Mouse (Mus musculus) stomach, embryonic 16.5 days (tissue): ENCODE measurements at regions not wholly inside any gene's neighbourhood (a gene's known extent, or its start where the extent isn't known, plus 50 kb on each side); places are given as distances from the start of the nearest gene placed in this dataset.

Source experiments
- ATAC-seq: fragments of 200-750 bp; cut with Nextera tagmentation; 2 replicates; pipeline ENCODE4 v1.8.0; 2017; ENCODE audit warnings: moderate number of reproducible peaks, moderate TSS enrichment; ENCODE audit not compliant: insufficient read depth, low FRiP score
- H3K27ac ChIP-seq: fragments of 300-500 bp; sonication (generic); 2 replicates; pipeline ENCODE4 v1.5.1; 2014; ENCODE audit warnings: low read length
- H3K27me3 ChIP-seq: fragments of 300-500 bp; sonication (generic); 2 replicates; pipeline ENCODE4 v1.6.1; 2014; ENCODE audit warnings: low read length, control low read depth, mixed read lengths; ENCODE audit not compliant: control insufficient read depth, insufficient read depth
- H3K36me3 ChIP-seq: fragments of 300-500 bp; sonication (generic); 2 replicates; pipeline ENCODE4 v1.6.1; 2014; ENCODE audit warnings: low read length; ENCODE audit not compliant: control insufficient read depth, insufficient read depth
- H3K4me1 ChIP-seq: fragments of 300-500 bp; sonication (generic); 2 replicates; pipeline ENCODE4 v1.6.1; 2014; ENCODE audit warnings: low read length, control low read depth, mixed read lengths; ENCODE audit not compliant: control insufficient read depth, insufficient read depth
- H3K4me2 ChIP-seq: fragments of 300-500 bp; sonication (generic); 2 replicates; pipeline ENCODE4 v1.6.1; 2014; ENCODE audit warnings: low read depth, low read length, mixed read lengths
- H3K4me3 ChIP-seq: fragments of 300-500 bp; sonication (generic); replicated peaks from 2 replicates; pipeline ENCODE4 v1.5.1; 2014; ENCODE audit warnings: mild to moderate bottlenecking, low read length
- H3K9ac ChIP-seq: fragments of 300-500 bp; sonication (generic); 2 replicates; pipeline ENCODE4 v1.6.1; 2014; ENCODE audit warnings: low read length
- H3K9me3 ChIP-seq: fragments of 300-500 bp; sonication (generic); replicated peaks from 2 replicates; pipeline ENCODE4 v1.6.1; 2016; ENCODE audit warnings: low read length, control low read depth; ENCODE audit not compliant: control insufficient read depth
- WGBS: fragments of 180-500 bp; shearing (Covaris S2); extraction: QIAGEN DNeasy Blood & Tissue Kit; methylation state at CpG from one replicate; pipeline ENCODE4 v1.1.7; 2014; 5-methylcytosine and 5-hydroxymethylcytosine counted together

- Histone ChIP-seq H3K9me3 (no peaks in the 10 kb centered on the region), H3K9ac (no peak overlapping the region), H3K36me3 (no peaks in the 10 kb centered on the region), H3K4me1 (no peaks in the 10 kb centered on the region), H3K27ac (no peak overlapping the region), H3K4me3 (no peak overlapping the region), H3K27me3 (no peaks in the 10 kb centered on the region), H3K4me2 (no peak overlapping the region)
- ATAC-seq = no peak
- WGBS = 73% methylated on average over 7 of the region's 7 CpGs
These were observed 115.4 kb upstream of the Sdk1 start for GRCm38 (mm10) chr5:141125870-141126269.

DNA sequence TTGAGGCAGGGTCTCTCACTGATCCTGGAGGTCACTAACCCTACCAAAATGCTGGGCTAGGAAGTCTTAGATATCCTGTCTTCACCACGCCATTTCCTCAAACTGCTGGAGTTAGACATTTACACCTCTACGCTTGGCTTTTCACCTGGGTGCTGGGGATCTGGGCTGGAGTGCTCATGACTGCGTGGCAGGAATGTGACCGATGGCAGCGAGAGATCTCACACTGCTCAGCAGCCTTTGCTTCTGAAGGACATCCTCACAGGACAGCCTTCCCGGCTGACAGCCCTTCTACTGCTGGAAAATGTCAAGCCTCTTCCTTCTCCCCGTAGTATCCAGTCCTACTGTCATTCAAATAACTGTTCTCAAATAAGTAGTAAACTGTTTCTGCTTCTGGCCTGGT is 114.8 kb upstream of the Sdk1 start:
- WGBS = 86% methylated on average over 7 of the region's 7 CpGs
- no peak overlapping the region for H3K27ac ChIP-seq
- no peak overlapping the region for H3K4me2 ChIP-seq
- H3K9me3 ChIP-seq = no peaks in the 10 kb centered on the region
- H3K4me3 ChIP-seq = no peak overlapping the region
- H3K9ac ChIP-seq = no peak overlapping the region
- no peaks in the 10 kb centered on the region for H3K36me3 ChIP-seq
- H3K27me3 ChIP-seq = no peaks in the 10 kb centered on the region
- ATAC-seq = no peak
- no peaks in the 10 kb centered on the region for H3K4me1 ChIP-seq

- Histone ChIP-seq H3K9ac (no peak overlapping the region), H3K4me1 (no peaks in the 10 kb centered on the region), H3K4me2 (no peak overlapping the region), H3K9me3 (no peaks in the 10 kb centered on the region), H3K36me3 (no peaks in the 10 kb centered on the region), H3K4me3 (no peak overlapping the region), H3K27me3 (no peaks in the 10 kb centered on the region), H3K27ac (no peak overlapping the region)
- WGBS = 71% methylated on average over 1 of the region's 1 CpGs
- ATAC-seq = no peak
These were observed 110.3 kb upstream of the Sdk1 start for GRCm38 (mm10) chr5:141131036-141131435.

- no peak overlapping the region for H3K4me2 ChIP-seq
- H3K36me3 ChIP-seq = no peaks in the 10 kb centered on the region
- H3K27ac ChIP-seq = no peak overlapping the region
- WGBS = 47% methylated on average over 9 of the region's 9 CpGs
- no peaks in the 10 kb centered on the region for H3K27me3 ChIP-seq
- no peak for ATAC-seq
- no peaks in the 10 kb centered on the region for H3K4me1 ChIP-seq
- H3K4me3 ChIP-seq = no peak overlapping the region
- no peaks in the 10 kb centered on the region for H3K9me3 ChIP-seq
- no peak overlapping the region for H3K9ac ChIP-seq
These were observed 109.4 kb upstream of the Sdk1 start for GRCm38 (mm10) chr5:141131906-141132305.

GRCm38 (mm10) chr5:141136239-141136638 is 105.1 kb upstream of the Sdk1 start:
- ATAC-seq = no peak
- Histone ChIP-seq H3K36me3 (no peaks in the 10 kb centered on the region), H3K9ac (no peak overlapping the region), H3K4me3 (no peak overlapping the region), H3K9me3 (no peaks in the 10 kb centered on the region), H3K27ac (no peak overlapping the region), H3K4me1 (0 out of 2 replicates have a peak, but pooled peaks cover 5% of the 10 kb centered on the region), H3K27me3 (no peaks in the 10 kb centered on the region), H3K4me2 (no peak overlapping the region)
- WGBS = 34% methylated on average over 4 of the region's 4 CpGs

GRCm38 (mm10) chr5:141137716-141138115 is 103.6 kb upstream of the Sdk1 start:
- no peaks in the 10 kb centered on the region for H3K9me3 ChIP-seq
- H3K4me3 ChIP-seq = no peak overlapping the region
- H3K4me2 ChIP-seq = no peak overlapping the region
- H3K36me3 ChIP-seq = no peaks in the 10 kb centered on the region
- WGBS = 80% methylated on average over 3 of the region's 3 CpGs
- ATAC-seq = no peak
- no peaks in the 10 kb centered on the region for H3K27me3 ChIP-seq
- H3K9ac ChIP-seq = no peak overlapping the region
- no peak overlapping the region for H3K27ac ChIP-seq
- 0 out of 2 replicates have a peak, but pooled peaks cover 5% of the 10 kb centered on the region for H3K4me1 ChIP-seq

DNA sequence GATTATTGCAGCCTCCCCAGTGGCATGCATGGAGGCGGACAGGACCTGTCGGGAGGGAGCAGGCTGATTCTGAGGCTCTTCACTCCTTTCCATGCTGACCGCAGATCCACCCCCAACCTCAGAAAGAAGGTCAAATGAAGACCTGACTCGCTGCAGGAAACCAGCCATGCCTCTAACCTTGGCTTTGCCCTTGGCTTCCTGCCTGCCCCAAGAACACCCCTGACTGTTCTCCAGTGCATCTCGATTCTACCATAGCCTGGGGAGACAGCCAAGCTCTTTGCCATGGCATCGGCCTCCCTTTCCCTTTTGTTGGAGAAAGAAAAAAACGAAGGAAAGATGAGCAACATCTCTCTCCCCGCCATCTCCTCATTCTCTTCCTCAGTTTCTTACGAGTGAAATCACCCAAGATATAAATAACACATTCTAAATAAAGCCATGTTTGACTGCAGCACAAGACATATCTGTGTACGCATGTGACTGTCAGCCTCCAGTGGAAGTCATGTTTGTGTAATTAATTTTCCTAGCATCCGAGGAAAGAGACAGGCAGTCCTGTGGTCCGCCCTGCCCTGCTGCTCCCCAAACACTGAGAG is 102.4 kb upstream of the Sdk1 start:
- Histone ChIP-seq H3K27me3 (no peaks in the 10 kb centered on the region), H3K36me3 (no peaks in the 10 kb centered on the region), H3K9me3 (no peaks in the 10 kb centered on the region), H3K4me1 (0 out of 2 replicates have a peak, but pooled peaks cover 5% of the 10 kb centered on the region), H3K4me3 (no peak overlapping the region), H3K4me2 (0 out of 2 replicates have a peak overlapping the region, but pooled peaks have one; percentile 0), H3K9ac (no peak overlapping the region), H3K27ac (no peak overlapping the region)
- WGBS = 48% methylated on average over 12 of the region's 12 CpGs
- ATAC-seq = no peak

- Histone ChIP-seq H3K27me3 (no peaks in the 10 kb centered on the region), H3K36me3 (no peaks in the 10 kb centered on the region), H3K4me2 (0 out of 2 replicates have a peak overlapping the region, but pooled peaks have one; percentile 0), H3K4me1 (0 out of 2 replicates have a peak, but pooled peaks cover 5% of the 10 kb centered on the region), H3K4me3 (no peak overlapping the region), H3K27ac (no peak overlapping the region), H3K9me3 (no peaks in the 10 kb centered on the region), H3K9ac (no peak overlapping the region)
- 34% methylated on average over 14 of the region's 14 CpGs for WGBS
- ATAC-seq = no peak
These were observed 101.9 kb upstream of the Sdk1 start for GRCm38 (mm10) chr5:141139361-141139912.

DNA sequence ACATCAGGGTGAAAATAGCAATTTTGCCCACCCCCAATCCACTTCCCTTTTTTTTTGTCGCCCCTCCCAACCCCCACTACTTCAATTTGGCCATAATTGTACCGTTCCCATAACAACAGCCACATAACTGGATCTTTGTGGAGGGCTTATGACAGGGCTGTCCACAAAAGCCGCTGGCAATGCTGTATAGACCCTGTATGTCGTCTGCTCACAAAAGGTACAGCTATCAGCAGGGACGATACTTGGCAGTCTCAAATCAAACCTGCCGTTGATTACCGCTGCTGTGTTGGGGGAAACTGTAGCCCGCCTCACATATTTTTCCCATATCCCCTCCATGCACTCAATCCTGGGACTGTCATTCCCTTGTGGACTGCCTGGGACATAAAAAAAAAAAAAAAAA is 80.9 kb upstream of the Sdk1 start:
- Histone ChIP-seq H3K4me2 (no peak overlapping the region), H3K9ac (no peak overlapping the region), H3K36me3 (no peaks in the 10 kb centered on the region), H3K9me3 (no peaks in the 10 kb centered on the region), H3K27me3 (no peaks in the 10 kb centered on the region), H3K4me1 (no peaks in the 10 kb centered on the region), H3K27ac (no peak overlapping the region), H3K4me3 (no peak overlapping the region)
- 80% methylated on average over 8 of the region's 8 CpGs for WGBS
- no peak for ATAC-seq
